Mouse (Mus musculus) forebrain, embryonic 12.5 days (tissue): ENCODE data around the gene Arid1b. TPM values are rescaled to one million over a fixed set of nuclear protein-coding genes. Genes with fewer than 3 reads are reported as not detected.
"Not testable (repeated sequence)": the region's sequence is repeated elsewhere in the genome, so short reads cannot be mapped to it uniquely, and the experiment has no call there.

Experiments
- ATAC-seq: fragments of 200-750 bp; cut with Nextera tagmentation; 2 replicates; pipeline ENCODE4 v1.8.0; 2017; ENCODE audit warnings: moderate TSS enrichment; ENCODE audit not compliant: low FRiP score
- H3K27ac ChIP-seq: fragments of 300-500 bp; sonication (generic); 2 replicates; pipeline ENCODE4 v1.5.1; 2016; ENCODE audit warnings: mild to moderate bottlenecking
- H3K27me3 ChIP-seq: fragments of 300-500 bp; sonication (generic); 2 replicates; pipeline ENCODE4 v1.6.1; 2016; ENCODE audit warnings: mild to moderate bottlenecking
- H3K36me3 ChIP-seq: fragments of 300-500 bp; sonication (generic); replicated peaks from 2 replicates; pipeline ENCODE4 v1.6.1; 2016; ENCODE audit warnings: mild to moderate bottlenecking
- H3K4me1 ChIP-seq: fragments of 300-500 bp; sonication (generic); 2 replicates; pipeline ENCODE4 v1.6.1; 2016
- H3K4me2 ChIP-seq: fragments of 300-500 bp; sonication (generic); 2 replicates; pipeline ENCODE4 v1.6.1; 2016; ENCODE audit warnings: mild to moderate bottlenecking, moderate library complexity
- H3K4me3 ChIP-seq: fragments of 300-500 bp; sonication (generic); replicated peaks from 2 replicates; pipeline ENCODE4 v1.5.1; 2016; ENCODE audit warnings: mild to moderate bottlenecking
- H3K9ac ChIP-seq: fragments of 300-500 bp; sonication (generic); 2 replicates; pipeline ENCODE4 v1.6.1; 2016; ENCODE audit warnings: mild to moderate bottlenecking
- H3K9me3 ChIP-seq: fragments of 300-500 bp; sonication (generic); 2 replicates; pipeline ENCODE4 v1.6.1; 2016
- WGBS: fragments of 180-500 bp; shearing (Covaris S2); methylation state at CpG from one replicate; pipeline ENCODE4 v1.1.7; 2016; 5-methylcytosine and 5-hydroxymethylcytosine counted together
- polyA plus RNA-seq: library from polyadenylated mRNA; unstranded; fragments of >200 nt; fragmentation: Nextera tagmentation; extraction: Ambion mirVana; gene quantifications from 2 replicates; pipeline ENCODE4 v1.2.1, GENCODE M21; 2016

The Arid1b gene
- polyA plus RNA-seq, 1 experiment from 2014 or later, result 17.4 TPM

- not testable (repeated sequence) for H3K4me2 ChIP-seq, H3K9ac ChIP-seq, H3K9me3 ChIP-seq, H3K27ac ChIP-seq, H3K27me3 ChIP-seq, H3K4me3 ChIP-seq, H3K36me3 ChIP-seq, ATAC-seq
- WGBS, result 90% methylated on average over 5 of the region's 5 CpGs
- peaks cover 27% of the 10 kb centered on the region for H3K4me1 ChIP-seq
These were observed 116.8 kb downstream of the Arid1b start for GRCm38 (mm10) chr17:5110981-5111380.

DNA sequence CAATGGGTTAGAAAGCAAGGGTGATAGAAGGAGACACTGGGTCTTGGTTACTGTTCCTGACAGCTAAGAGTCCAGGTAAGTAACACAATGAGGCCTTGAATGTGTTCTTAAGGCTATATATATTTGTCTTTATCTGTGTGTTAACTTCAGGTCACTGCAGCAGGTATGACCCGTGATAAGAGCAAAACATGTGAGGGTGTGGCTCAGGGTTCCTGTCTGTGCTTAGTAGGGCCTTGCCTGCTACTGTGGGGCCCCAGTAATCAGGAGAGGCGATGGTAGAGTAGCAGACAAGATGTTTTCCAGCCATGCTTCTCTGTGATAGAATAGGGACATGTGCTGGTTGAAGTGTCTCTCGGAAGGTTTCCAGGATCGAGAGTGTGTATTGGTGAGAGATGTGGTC, 118.0 kb downstream of the Arid1b start:
- 87% methylated on average over 4 of the region's 4 CpGs for WGBS
- Histone ChIP-seq H3K9me3 (no peaks in the 10 kb centered on the region), H3K4me1 (peaks cover 16% of the 10 kb centered on the region), H3K4me2 (no peak overlapping the region), H3K27me3 (no peaks in the 10 kb centered on the region), H3K36me3 (no peaks in the 10 kb centered on the region), H3K9ac (no peak overlapping the region), H3K27ac (no peak overlapping the region), H3K4me3 (no peak overlapping the region)
- ATAC-seq, result no peak

- WGBS, result 88% methylated on average over 6 of the region's 6 CpGs
- no peak for ATAC-seq
These were observed 121.8 kb downstream of the Arid1b start for GRCm38 (mm10) chr17:5115952-5116351.

DNA sequence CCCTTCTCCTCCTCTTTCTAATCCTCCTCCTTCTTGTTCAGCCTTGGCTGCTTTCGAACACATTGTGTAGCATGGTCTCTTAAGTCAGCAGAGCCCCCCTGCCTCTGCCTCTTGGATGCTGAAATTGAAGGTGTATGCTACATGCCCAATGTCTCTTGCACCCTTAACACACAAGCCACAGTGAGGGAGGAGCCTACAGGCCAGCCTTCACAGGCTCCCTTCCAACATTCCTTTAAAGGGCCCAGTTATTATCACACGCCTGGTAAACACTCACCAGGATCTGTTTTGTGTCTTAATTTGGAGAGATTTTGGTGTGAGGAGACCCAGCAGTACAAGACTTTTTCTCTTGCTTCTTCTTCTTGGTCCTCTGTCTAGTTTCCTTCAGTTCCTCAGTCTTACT, 122.9 kb downstream of the Arid1b start:
- H3K4me2 ChIP-seq, result no peak overlapping the region
- no peak overlapping the region for H3K4me3 ChIP-seq
- H3K9ac ChIP-seq, result no peak overlapping the region
- H3K9me3 ChIP-seq, result no peaks in the 10 kb centered on the region
- H3K27me3 ChIP-seq, result no peaks in the 10 kb centered on the region
- WGBS, result 62% methylated on average over 2 of the region's 2 CpGs
- H3K27ac ChIP-seq, result no peak overlapping the region
- no peak for ATAC-seq
- no peaks in the 10 kb centered on the region for H3K36me3 ChIP-seq
- peaks cover 17% of the 10 kb centered on the region for H3K4me1 ChIP-seq

More at GRCm38 (mm10) chr17:5115952-5116351, 121.8 kb downstream of the Arid1b start:
- Histone ChIP-seq H3K9ac (no peak overlapping the region), H3K36me3 (no peaks in the 10 kb centered on the region), H3K4me2 (no peak overlapping the region), H3K9me3 (no peaks in the 10 kb centered on the region), H3K4me1 (peaks cover 11% of the 10 kb centered on the region), H3K27me3 (no peaks in the 10 kb centered on the region), H3K27ac (no peak overlapping the region), H3K4me3 (no peak overlapping the region)

GRCm38 (mm10) chr17:5118171-5118570, 124.0 kb downstream of the Arid1b start:
- H3K27me3 ChIP-seq, result no peaks in the 10 kb centered on the region
- H3K4me2 ChIP-seq, result no peak overlapping the region
- no peaks in the 10 kb centered on the region for H3K9me3 ChIP-seq
- no peaks in the 10 kb centered on the region for H3K36me3 ChIP-seq
- H3K4me1 ChIP-seq, result peaks cover 18% of the 10 kb centered on the region
- ATAC-seq, result no peak
- WGBS, result 90% methylated on average over 4 of the region's 4 CpGs
- H3K4me3 ChIP-seq, result no peak overlapping the region
- H3K9ac ChIP-seq, result no peak overlapping the region
- no peak overlapping the region for H3K27ac ChIP-seq

DNA sequence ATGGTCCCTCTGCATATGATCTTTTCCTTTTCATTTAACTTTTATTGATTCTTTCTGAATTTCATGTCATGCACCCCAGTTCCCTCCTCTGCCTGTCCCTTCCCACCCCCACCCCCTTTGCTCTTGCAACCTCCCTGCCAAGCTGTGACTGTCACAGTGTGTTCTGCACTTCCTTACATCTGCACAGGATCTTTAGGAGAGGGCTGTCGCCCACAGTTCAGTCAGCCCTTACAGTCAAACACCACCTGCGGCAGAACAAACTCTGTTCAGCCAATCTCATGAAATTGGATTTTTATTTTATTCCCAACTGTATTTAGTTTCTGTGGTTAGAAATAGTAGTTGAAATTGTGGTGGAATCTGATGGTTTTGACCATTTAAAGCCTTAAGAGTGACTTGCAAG, 130.5 kb downstream of the Arid1b start:
- H3K27me3 ChIP-seq, result no peaks in the 10 kb centered on the region
- no peak overlapping the region for H3K4me2 ChIP-seq
- peaks cover 44% of the 10 kb centered on the region for H3K4me1 ChIP-seq
- H3K9ac ChIP-seq, result no peak overlapping the region
- 78% methylated on average over 2 of the region's 2 CpGs for WGBS
- no peaks in the 10 kb centered on the region for H3K36me3 ChIP-seq
- no peak overlapping the region for H3K27ac ChIP-seq
- ATAC-seq, result no peak
- H3K4me3 ChIP-seq, result no peak overlapping the region
- H3K9me3 ChIP-seq, result no peaks in the 10 kb centered on the region

GRCm38 (mm10) chr17:5125084-5125855, 131.1 kb downstream of the Arid1b start:
- no peaks in the 10 kb centered on the region for H3K9me3 ChIP-seq
- H3K4me3 ChIP-seq, result no peak overlapping the region
- H3K27ac ChIP-seq, result no peak overlapping the region
- 77% methylated on average over 5 of the region's 5 CpGs for WGBS
- no peak overlapping the region for H3K4me2 ChIP-seq
- no peak overlapping the region for H3K9ac ChIP-seq
- ATAC-seq, result no peak
- H3K36me3 ChIP-seq, result no peaks in the 10 kb centered on the region
- no peaks in the 10 kb centered on the region for H3K27me3 ChIP-seq
- peaks cover 44% of the 10 kb centered on the region for H3K4me1 ChIP-seq

DNA sequence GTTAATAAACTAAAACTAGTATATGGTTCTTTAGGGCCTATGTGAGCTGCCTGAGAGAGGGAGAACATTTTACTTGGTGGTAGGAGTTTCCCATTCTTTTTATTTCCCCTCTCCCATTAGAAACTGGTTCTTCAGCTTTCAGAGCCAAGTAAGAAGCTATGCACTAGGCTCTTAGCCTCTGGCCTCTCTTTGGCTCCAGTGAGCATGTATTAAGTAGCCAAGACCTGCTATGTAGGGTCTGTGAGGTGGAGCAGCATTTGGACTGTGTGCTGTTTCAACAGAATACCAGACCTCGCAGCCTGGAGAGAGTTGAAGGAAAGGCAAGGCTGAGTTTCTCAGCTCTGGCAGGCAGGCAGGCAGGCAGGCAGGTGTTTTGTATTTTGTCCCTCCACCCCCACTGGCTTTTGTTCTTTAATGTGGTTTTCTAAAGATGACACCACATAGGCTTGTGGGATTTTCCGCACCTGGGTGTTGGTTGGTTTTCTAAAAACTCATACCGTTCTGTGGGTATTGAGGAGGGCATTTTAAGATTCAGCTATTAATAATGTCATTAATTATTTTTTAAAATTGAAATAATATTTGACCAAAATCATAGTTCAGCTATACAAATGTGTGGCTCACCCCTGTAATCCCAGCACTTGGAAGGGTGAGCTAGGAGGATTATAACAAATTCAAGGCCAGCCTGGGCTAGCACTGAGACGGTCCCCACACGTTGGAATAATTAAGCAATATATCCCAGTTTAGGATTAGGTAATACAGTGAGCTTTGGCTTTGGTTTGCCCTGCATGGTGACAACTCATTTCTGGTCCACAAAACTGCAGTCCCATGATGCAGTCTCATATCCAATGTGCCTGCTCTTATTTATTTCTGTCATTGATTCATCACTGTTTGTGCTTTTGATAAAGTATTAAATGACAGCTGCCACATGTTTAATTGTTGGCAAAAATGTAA, 132.0 kb downstream of the Arid1b start:
- H3K36me3 ChIP-seq, result no peaks in the 10 kb centered on the region
- H3K4me2 ChIP-seq, result no peak overlapping the region
- peaks cover 37% of the 10 kb centered on the region for H3K4me1 ChIP-seq
- H3K9me3 ChIP-seq, result no peaks in the 10 kb centered on the region
- WGBS, result 91% methylated on average over 5 of the region's 5 CpGs
- no peak overlapping the region for H3K9ac ChIP-seq
- no peak for ATAC-seq
- no peaks in the 10 kb centered on the region for H3K27me3 ChIP-seq
- no peak overlapping the region for H3K27ac ChIP-seq
- no peak overlapping the region for H3K4me3 ChIP-seq

GRCm38 (mm10) chr17:5129606-5130005, 135.5 kb downstream of the Arid1b start:
- peaks cover 28% of the 10 kb centered on the region for H3K4me1 ChIP-seq
- no peak overlapping the region for H3K27ac ChIP-seq
- no peaks in the 10 kb centered on the region; the same call in 1 of the 2 replicates for H3K36me3 ChIP-seq
- H3K4me3 ChIP-seq, result no peak overlapping the region
- H3K9me3 ChIP-seq, result no peaks in the 10 kb centered on the region
- no peak overlapping the region for H3K9ac ChIP-seq
- ATAC-seq, result no peak
- H3K4me2 ChIP-seq, result no peak overlapping the region
- WGBS, result 81% methylated on average over 2 of the region's 2 CpGs
- no peaks in the 10 kb centered on the region for H3K27me3 ChIP-seq

GRCm38 (mm10) chr17:5130116-5130515, 136.0 kb downstream of the Arid1b start:
- WGBS, result 92% methylated on average over 4 of the region's 4 CpGs
- no peak overlapping the region for H3K4me2 ChIP-seq
- H3K4me3 ChIP-seq, result no peak overlapping the region
- no peaks in the 10 kb centered on the region for H3K27me3 ChIP-seq
- H3K4me1 ChIP-seq, result peaks cover 23% of the 10 kb centered on the region
- no peaks in the 10 kb centered on the region; the same call in 1 of the 2 replicates for H3K36me3 ChIP-seq
- no peak overlapping the region for H3K27ac ChIP-seq
- no peak overlapping the region for H3K9ac ChIP-seq
- H3K9me3 ChIP-seq, result no peaks in the 10 kb centered on the region
- ATAC-seq, result no peak

- no peak for ATAC-seq
- Histone ChIP-seq H3K4me1 (peaks cover 21% of the 10 kb centered on the region), H3K4me2 (no peak overlapping the region), H3K27me3 (no peaks in the 10 kb centered on the region), H3K4me3 (no peak overlapping the region), H3K9me3 (no peaks in the 10 kb centered on the region), H3K9ac (no peak overlapping the region), H3K36me3 (no peaks in the 10 kb centered on the region; the same call in 1 of the 2 replicates), H3K27ac (no peak overlapping the region)
- WGBS, result 92% methylated on average over 6 of the region's 6 CpGs
These were observed 137.6 kb downstream of the Arid1b start for GRCm38 (mm10) chr17:5131706-5132105.

GRCm38 (mm10) chr17:5132296-5132986, 138.3 kb downstream of the Arid1b start:
- no peak for ATAC-seq
- Histone ChIP-seq H3K9me3 (no peaks in the 10 kb centered on the region), H3K4me3 (no peak overlapping the region), H3K36me3 (no peaks in the 10 kb centered on the region; the same call in 1 of the 2 replicates), H3K4me2 (no peak overlapping the region), H3K27me3 (no peaks in the 10 kb centered on the region), H3K4me1 (peaks cover 16% of the 10 kb centered on the region), H3K27ac (no peak overlapping the region), H3K9ac (no peak overlapping the region)
- WGBS, result 90% methylated on average over 14 of the region's 14 CpGs
